Mouse (Mus musculus) stomach, embryonic 14.5 days (tissue): ENCODE measurements around the gene Inafm2. TPM values are rescaled to one million over a fixed set of nuclear protein-coding genes. Genes with fewer than 3 reads are reported as not detected.

ENCODE experiments used
- ATAC-seq: fragments of 200-750 bp; cut with Nextera tagmentation; 2 replicates; pipeline ENCODE4 v1.8.0; 2017; ENCODE audit warnings: low read depth, moderate TSS enrichment; ENCODE audit not compliant: insufficient number of reproducible peaks, insufficient read depth, low FRiP score
- H3K27ac ChIP-seq: fragments of 300-500 bp; sonication (generic); 2 replicates; pipeline ENCODE4 v1.5.1; 2014; ENCODE audit warnings: mild to moderate bottlenecking, low read length, moderate library complexity, mixed read lengths
- H3K27me3 ChIP-seq: fragments of 300-500 bp; sonication (generic); 2 replicates; pipeline ENCODE4 v1.6.1; 2014; ENCODE audit warnings: low read length, control low read depth, mixed read lengths; ENCODE audit not compliant: control insufficient read depth, insufficient read depth
- H3K36me3 ChIP-seq: fragments of 300-500 bp; sonication (generic); 2 replicates; pipeline ENCODE4 v1.6.1; 2014; ENCODE audit warnings: mild to moderate bottlenecking, control low read depth, low read length, moderate library complexity, mixed read lengths; ENCODE audit not compliant: control insufficient read depth, insufficient read depth
- H3K4me1 ChIP-seq: fragments of 300-500 bp; sonication (generic); 2 replicates; pipeline ENCODE4 v1.6.1; 2014; ENCODE audit warnings: low read length, control low read depth, mixed read lengths; ENCODE audit not compliant: control insufficient read depth, insufficient read depth
- H3K4me2 ChIP-seq: fragments of 300-500 bp; sonication (generic); replicated peaks from 2 replicates; pipeline ENCODE4 v1.6.1; 2014; ENCODE audit warnings: low read depth, low read length, control low read depth
- H3K4me3 ChIP-seq: fragments of 300-500 bp; sonication (generic); 2 replicates; pipeline ENCODE4 v1.5.1; 2014; ENCODE audit warnings: low read depth, low read length, control low read depth
- H3K9ac ChIP-seq: fragments of 300-500 bp; sonication (generic); replicated peaks from 2 replicates; pipeline ENCODE4 v1.6.1; 2014; ENCODE audit warnings: low read depth, mild to moderate bottlenecking, control low read depth, low read length, moderate library complexity, mixed read lengths
- H3K9me3 ChIP-seq: fragments of 300-500 bp; sonication (generic); 2 replicates; pipeline ENCODE4 v1.6.1; 2016; ENCODE audit warnings: low read depth, low read length, control low read depth; ENCODE audit not compliant: control insufficient read depth
- WGBS: fragments of 180-500 bp; shearing (Covaris S2); extraction: QIAGEN DNeasy Blood & Tissue Kit; methylation state at CpG from one replicate; pipeline ENCODE4 v1.1.7; 2014; 5-methylcytosine and 5-hydroxymethylcytosine counted together
- polyA plus RNA-seq: library from polyadenylated mRNA; unstranded; fragments of >200 nt; fragmentation: Nextera tagmentation; extraction: Ambion mirVana; gene quantifications from 2 replicates; pipeline ENCODE4 v1.2.1, GENCODE M21; 2014

The Inafm2 gene
- polyA plus RNA-seq, 1 experiment from 2014 or later, result 33.0 TPM

- H3K36me3 ChIP-seq, result no peaks in the 10 kb centered on the region
- peak; percentile 47; the same call in 1 of the 2 replicates for ATAC-seq
- H3K27me3 ChIP-seq, result no peaks in the 10 kb centered on the region
- peak overlapping the region; percentile 22 for H3K4me2 ChIP-seq
- H3K9ac ChIP-seq, result no peak overlapping the region
- no peak overlapping the region for H3K4me3 ChIP-seq
- no peaks in the 10 kb centered on the region for H3K9me3 ChIP-seq
- no peak overlapping the region for H3K27ac ChIP-seq
- H3K4me1 ChIP-seq, result no peaks in the 10 kb centered on the region; the same call in 1 of the 2 replicates
- 24% methylated on average over 44 of the region's 44 CpGs for WGBS
Measured at GRCm38 (mm10) chr2:118790551-118791525, 45.3 kb downstream of the Inafm2 start.

- H3K9ac ChIP-seq, result no peak overlapping the region
- WGBS, result 94% methylated on average over 26 of the region's 26 CpGs
- H3K4me1 ChIP-seq, result no peaks in the 10 kb centered on the region; the same call in 1 of the 2 replicates
- ATAC-seq, result no peak
- no peaks in the 10 kb centered on the region for H3K9me3 ChIP-seq
- H3K27ac ChIP-seq, result no peak overlapping the region
- H3K4me2 ChIP-seq, result no peak overlapping the region
- no peak overlapping the region for H3K4me3 ChIP-seq
- no peaks in the 10 kb centered on the region for H3K27me3 ChIP-seq
- no peaks in the 10 kb centered on the region for H3K36me3 ChIP-seq
Measured at GRCm38 (mm10) chr2:118791591-118792258, 46.2 kb downstream of the Inafm2 start.

GRCm38 (mm10) chr2:118792259-118792613, 46.7 kb downstream of the Inafm2 start:
- no peaks in the 10 kb centered on the region for H3K9me3 ChIP-seq
- 80% methylated on average over 4 of the region's 4 CpGs for WGBS
- H3K27ac ChIP-seq, result no peak overlapping the region
- no peak overlapping the region for H3K4me3 ChIP-seq
- no peak overlapping the region for H3K4me2 ChIP-seq
- no peaks in the 10 kb centered on the region for H3K27me3 ChIP-seq
- no peaks in the 10 kb centered on the region for H3K36me3 ChIP-seq
- no peak overlapping the region for H3K9ac ChIP-seq
- ATAC-seq, result no peak
- no peaks in the 10 kb centered on the region; the same call in 1 of the 2 replicates for H3K4me1 ChIP-seq

- 81% methylated on average over 4 of the region's 4 CpGs for WGBS
- Histone ChIP-seq H3K9me3 (no peaks in the 10 kb centered on the region), H3K9ac (no peak overlapping the region), H3K27me3 (no peaks in the 10 kb centered on the region), H3K4me3 (no peak overlapping the region), H3K4me2 (no peak overlapping the region), H3K27ac (no peak overlapping the region), H3K4me1 (no peaks in the 10 kb centered on the region; the same call in 1 of the 2 replicates), H3K36me3 (no peaks in the 10 kb centered on the region)
- ATAC-seq, result no peak
Measured at GRCm38 (mm10) chr2:118793636-118794035, 48.1 kb downstream of the Inafm2 start.

Other genes starting within 250 kb of the Inafm2 start
- gene Bmf, start 196.1 kb upstream of the Inafm2 start, polyA plus RNA-seq, result 7.7 and 8.2 TPM in 2 replicates
- gene Bub1b, start 147.5 kb upstream of the Inafm2 start, polyA plus RNA-seq, result 80.4 and 81.2 TPM in 2 replicates
- 3.0 and 3.3 TPM in 2 replicates for gene Pak6, start 82.5 kb upstream of the Inafm2 start, polyA plus RNA-seq
- 0.07 TPM in 1 of 2 replicates, not detected in the other for gene Ankrd63, start 41.8 kb upstream of the Inafm2 start, polyA plus RNA-seq
- gene Plcb2, start 17.3 kb upstream of the Inafm2 start, polyA plus RNA-seq, result 1.3 and 2.0 TPM in 2 replicates
- 0.75 and 1.4 TPM in 2 replicates for gene Ccdc9b, start 16.9 kb downstream of the Inafm2 start, polyA plus RNA-seq
- gene Phgr1, start 27.0 kb downstream of the Inafm2 start, polyA plus RNA-seq, result 22.2 and 24.8 TPM in 2 replicates
- gene Disp2, start 34.0 kb downstream of the Inafm2 start, polyA plus RNA-seq, result 2.1 and 2.8 TPM in 2 replicates
- 103 and 105 TPM in 2 replicates for gene Knstrn, start 68.2 kb downstream of the Inafm2 start, polyA plus RNA-seq
- gene Ivd, start 116.2 kb downstream of the Inafm2 start, polyA plus RNA-seq, result 55.9 and 57.9 TPM in 2 replicates
- 1.8 TPM in 2 replicates for gene Bahd1, start 154.6 kb downstream of the Inafm2 start, polyA plus RNA-seq
- 37.5 and 38.0 TPM in 2 replicates for gene Chst14, start 180.7 kb downstream of the Inafm2 start, polyA plus RNA-seq